In the genomic region with DNA sequence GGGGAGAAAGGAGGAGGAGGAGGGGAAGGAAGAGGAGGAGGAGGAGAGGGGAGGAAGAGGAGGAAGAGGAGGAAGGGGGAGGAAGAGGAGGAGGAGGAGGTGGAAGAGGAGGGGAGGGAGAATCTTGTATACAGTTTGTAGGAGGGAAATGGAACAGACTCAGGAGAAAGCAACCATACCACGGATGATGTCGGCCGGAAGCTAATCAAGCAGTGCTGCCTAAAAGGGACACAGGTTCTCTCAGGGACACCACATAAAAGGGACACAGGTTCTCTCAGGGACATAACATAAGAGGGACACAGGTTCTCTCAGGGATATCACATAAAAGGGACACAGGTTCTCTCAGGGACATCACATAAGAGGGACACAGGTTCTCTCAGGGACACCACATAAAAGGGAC, we compare ENCODE assay signal across 23 mouse cellular contexts. TPM values are rescaled to one million over a fixed set of nuclear protein-coding genes. Genes with fewer than 3 reads are reported as not detected.
DNase-seq lines count a peak whose midpoint lies in the region; ATAC-seq and TF ChIP-seq lines count a peak whose summit lies in the region.
"Had no signal": no experiment of that assay in that cellular context is flagged by ENCODE, and none has a peak within 500 bp of the region (broad histone marks: within the 10 kb centered on the region; RNA-seq: fewer than 3 reads in every experiment).

No protein-coding gene starts in this region.

- no peak overlapping the region for H3K27ac ChIP-seq in forebrain, embryonic 10.5 days
- no peak overlapping the region for H3K27ac ChIP-seq in forebrain, postnatal 0 days (ENCODE audit: low read depth, low read length)
- H3K27ac ChIP-seq in midbrain, embryonic 11.5 days (ENCODE audit: low read depth, low read length), result no peak overlapping the region
- no peak overlapping the region for H3K27ac ChIP-seq in midbrain, embryonic 10.5 days (replicated peaks)
- H3K27ac ChIP-seq: embryonic facial prominence, embryonic 13.5 days; embryonic facial prominence, embryonic 15.5 days; forebrain, embryonic 13.5 days; forebrain, embryonic 15.5 days had no signal

- peaks cover 29% of the 10 kb centered on the region for H3K4me1 ChIP-seq in forebrain, embryonic 10.5 days
- H3K4me1 ChIP-seq in forebrain, postnatal 0 days (ENCODE audit: insufficient read depth), result peaks cover 8% of the 10 kb centered on the region
- H3K4me1 ChIP-seq in midbrain, embryonic 11.5 days (ENCODE audit: control insufficient read depth, insufficient read depth, low read length), result peaks cover 12% of the 10 kb centered on the region; the same call in 1 of the 2 replicates
- peaks cover 21% of the 10 kb centered on the region for H3K4me1 ChIP-seq in midbrain, embryonic 10.5 days

- 86% methylated on average over 3 of the region's 3 CpGs for WGBS in forebrain, embryonic 10.5 days
- WGBS in forebrain, postnatal 0 days, result 86% methylated on average over 3 of the region's 3 CpGs
- WGBS in midbrain, embryonic 11.5 days, result 80% methylated on average over 3 of the region's 3 CpGs
- 84% methylated on average over 3 of the region's 3 CpGs for WGBS in midbrain, embryonic 10.5 days

- no peak for DNase-seq in forebrain, embryonic 10.5 days (ENCODE audit: extremely low spot score, low spot score)
- DNase-seq in forebrain, postnatal 0 days, result no peak
- DNase-seq in midbrain, embryonic 11.5 days (ENCODE audit: low spot score, missing footprints), result peak; percentile 1
- DNase-seq in midbrain, embryonic 10.5 days (ENCODE audit: low spot score), result no peak
- no peak for DNase-seq in adrenal gland, postnatal 36 days
- DNase-seq: adrenal gland, adult 8-10 months; adrenal gland, postnatal 14 days; B cell, adult 2 months; cerebellum, adult 11 months; cerebellum, adult 18-20 months; cerebellum, adult 8-10 months; cerebellum, postnatal 10 days; cerebellum, postnatal 36 days; embryo, embryonic 11 days had no signal

- ATAC-seq in forebrain, postnatal 0 days, result no peak
- no peak for ATAC-seq in midbrain, embryonic 11.5 days (ENCODE audit: low FRiP score)
- ATAC-seq: activated CD4-positive, CD25-positive, alpha-beta regulatory T cell, adult 4 months; CD4-positive, CD25-positive, alpha-beta regulatory T cell, adult 4 months; forebrain, embryonic 13.5 days; Patski had no signal

- H3K27me3 ChIP-seq in forebrain, embryonic 10.5 days (ENCODE audit: poor library complexity, severe bottlenecking), result peaks cover 6% of the 10 kb centered on the region; the same call in 1 of the 2 replicates
- no peaks in the 10 kb centered on the region for H3K27me3 ChIP-seq in forebrain, postnatal 0 days (ENCODE audit: insufficient read depth, low read length)
- no peaks in the 10 kb centered on the region for H3K27me3 ChIP-seq in midbrain, embryonic 11.5 days (ENCODE audit: control insufficient read depth, insufficient read depth, low read length)
- peaks cover 4% of the 10 kb centered on the region; the same call in 1 of the 2 replicates for H3K27me3 ChIP-seq in midbrain, embryonic 10.5 days (ENCODE audit: low read depth, poor library complexity, severe bottlenecking)
- H3K27me3 ChIP-seq: CH12.LX; embryonic facial prominence, embryonic 13.5 days; embryonic facial prominence, embryonic 15.5 days; forebrain, embryonic 13.5 days; forebrain, embryonic 15.5 days; Patski had no signal

- H3K9ac ChIP-seq in forebrain, postnatal 0 days, result no peak overlapping the region
- H3K9ac ChIP-seq in midbrain, embryonic 11.5 days (ENCODE audit: low read length), result no peak overlapping the region
- H3K9ac ChIP-seq: embryonic facial prominence, embryonic 13.5 days; embryonic facial prominence, embryonic 15.5 days; forebrain, embryonic 15.5 days had no signal

- no peak overlapping the region for H3K4me2 ChIP-seq in forebrain, postnatal 0 days (ENCODE audit: low read depth)
- H3K4me2 ChIP-seq in midbrain, embryonic 11.5 days, result no peak overlapping the region

- peak overlapping the region; percentile 68; the same call in 1 of the 2 replicates for H3K4me3 ChIP-seq in forebrain, embryonic 10.5 days
- no peak overlapping the region for H3K4me3 ChIP-seq in forebrain, postnatal 0 days (ENCODE audit: low read depth, low read length)
- no peak overlapping the region for H3K4me3 ChIP-seq in midbrain, embryonic 11.5 days (ENCODE audit: low read depth, low read length)
- H3K4me3 ChIP-seq in midbrain, embryonic 10.5 days, result no peak overlapping the region
- H3K4me3 ChIP-seq: embryonic facial prominence, embryonic 13.5 days had no signal

- H3K9me3 ChIP-seq in forebrain, embryonic 10.5 days, result no peaks in the 10 kb centered on the region
- H3K9me3 ChIP-seq in forebrain, postnatal 0 days (ENCODE audit: low read length), result no peaks in the 10 kb centered on the region
- H3K9me3 ChIP-seq in midbrain, embryonic 11.5 days (ENCODE audit: control insufficient read depth, low read length), result no peaks in the 10 kb centered on the region
- no peaks in the 10 kb centered on the region for H3K9me3 ChIP-seq in midbrain, embryonic 10.5 days (replicated peaks)
- H3K9me3 ChIP-seq: embryonic facial prominence, embryonic 13.5 days; embryonic facial prominence, embryonic 15.5 days; forebrain, embryonic 13.5 days; forebrain, embryonic 15.5 days; G1E had no signal

- TF ChIP-seq CTCF in forebrain, postnatal 0 days (IDR thresholded peaks at IDR 0.05; ENCODE audit: low read depth), result no peak

- H3K36me3 ChIP-seq in forebrain, embryonic 10.5 days (replicated peaks), result peaks cover 44% of the 10 kb centered on the region
- H3K36me3 ChIP-seq in forebrain, postnatal 0 days (ENCODE audit: insufficient read depth), result peaks cover 29% of the 10 kb centered on the region
- peaks cover 4% of the 10 kb centered on the region; the same call in 1 of the 2 replicates for H3K36me3 ChIP-seq in midbrain, embryonic 11.5 days (ENCODE audit: control insufficient read depth, insufficient read depth, low read length)
- H3K36me3 ChIP-seq in midbrain, embryonic 10.5 days, result peaks cover 56% of the 10 kb centered on the region

RNA-seq across cellular contexts. Expression of a gene that starts 1.2 kb away (rescaled TPM):
- polyA plus RNA-seq in forebrain, embryonic 10.5 days (2016; fragmentation: Nextera tagmentation; extraction: Ambion mirVana), result 63.5 and 67.7 TPM in 2 replicates
- total RNA-seq in forebrain, postnatal 0 days (2014; rRNA removed), result 97.9 and 108 TPM in 2 replicates
- 23.2 and 38.2 TPM in 2 replicates for polyA plus RNA-seq in forebrain, postnatal 0 days (2015; fragmentation: Nextera tagmentation; extraction: Ambion mirVana)
- 28.7 and 30.1 TPM in 2 replicates for polyA plus RNA-seq in midbrain, embryonic 11.5 days (2014; fragmentation: Nextera tagmentation; extraction: Ambion mirVana)
- polyA plus RNA-seq in midbrain, embryonic 10.5 days (2016; fragmentation: Nextera tagmentation; extraction: Ambion mirVana), result 58.9 and 71.0 TPM in 2 replicates
- 10 to 100 TPM; 38.4 to 41.6 TPM for total RNA-seq in adrenal gland, postnatal 36 days (2021)

RNA-seq across cellular contexts. Expression of a gene that starts 29.4 kb away (rescaled TPM):
- 51.7 and 57.1 TPM in 2 replicates for polyA plus RNA-seq in forebrain, embryonic 10.5 days (2016; fragmentation: Nextera tagmentation; extraction: Ambion mirVana)
- 62.8 and 65.6 TPM in 2 replicates for total RNA-seq in forebrain, postnatal 0 days (2014; rRNA removed)
- polyA plus RNA-seq in forebrain, postnatal 0 days (2015; fragmentation: Nextera tagmentation; extraction: Ambion mirVana), result 92.8 and 104 TPM in 2 replicates
- 48.6 and 55.6 TPM in 2 replicates for polyA plus RNA-seq in midbrain, embryonic 11.5 days (2014; fragmentation: Nextera tagmentation; extraction: Ambion mirVana)
- polyA plus RNA-seq in midbrain, embryonic 10.5 days (2016; fragmentation: Nextera tagmentation; extraction: Ambion mirVana), result 57.2 and 60.8 TPM in 2 replicates
- total RNA-seq in adrenal gland, postnatal 36 days (2021), result 10 to 100 TPM; 20.0 to 28.5 TPM

RNA-seq across cellular contexts. Expression of a gene that starts 29.6 kb away (rescaled TPM):
- 19.8 and 19.9 TPM in 2 replicates for polyA plus RNA-seq in forebrain, embryonic 10.5 days (2016; fragmentation: Nextera tagmentation; extraction: Ambion mirVana)
- 89.4 and 108 TPM in 2 replicates for total RNA-seq in forebrain, postnatal 0 days (2014; rRNA removed)
- 43.8 and 58.2 TPM in 2 replicates for polyA plus RNA-seq in forebrain, postnatal 0 days (2015; fragmentation: Nextera tagmentation; extraction: Ambion mirVana)
- polyA plus RNA-seq in midbrain, embryonic 11.5 days (2014; fragmentation: Nextera tagmentation; extraction: Ambion mirVana), result 32.8 and 36.1 TPM in 2 replicates
- polyA plus RNA-seq in midbrain, embryonic 10.5 days (2016; fragmentation: Nextera tagmentation; extraction: Ambion mirVana), result 21.2 and 26.3 TPM in 2 replicates
- total RNA-seq in adrenal gland, postnatal 36 days (2021), result 100 to 1,000 TPM; 170 to 228 TPM

RNA-seq across cellular contexts. Expression of a gene that starts 30.5 kb away (rescaled TPM):
- 112 and 114 TPM in 2 replicates for polyA plus RNA-seq in forebrain, embryonic 10.5 days (2016; fragmentation: Nextera tagmentation; extraction: Ambion mirVana)
- total RNA-seq in forebrain, postnatal 0 days (2014; rRNA removed), result 56.7 and 67.8 TPM in 2 replicates
- polyA plus RNA-seq in forebrain, postnatal 0 days (2015; fragmentation: Nextera tagmentation; extraction: Ambion mirVana), result 60.7 and 63.6 TPM in 2 replicates
- 96.3 and 97.0 TPM in 2 replicates for polyA plus RNA-seq in midbrain, embryonic 11.5 days (2014; fragmentation: Nextera tagmentation; extraction: Ambion mirVana)
- 113 TPM in 2 replicates for polyA plus RNA-seq in midbrain, embryonic 10.5 days (2016; fragmentation: Nextera tagmentation; extraction: Ambion mirVana)
- 100 to 1,000 TPM in 1 of 2 experiments, 10 to 100 TPM in 1; 95.9 to 107 TPM for total RNA-seq in adrenal gland, postnatal 36 days (2021)

RNA-seq across cellular contexts. Expression of a gene that starts 38.3 kb away (rescaled TPM):
- polyA plus RNA-seq in forebrain, embryonic 10.5 days (2016; fragmentation: Nextera tagmentation; extraction: Ambion mirVana), result 1.7 TPM in 2 replicates
- 4.2 and 5.0 TPM in 2 replicates for total RNA-seq in forebrain, postnatal 0 days (2014; rRNA removed)
- polyA plus RNA-seq in forebrain, postnatal 0 days (2015; fragmentation: Nextera tagmentation; extraction: Ambion mirVana), result 1.2 and 1.9 TPM in 2 replicates
- 1.3 TPM in 2 replicates for polyA plus RNA-seq in midbrain, embryonic 11.5 days (2014; fragmentation: Nextera tagmentation; extraction: Ambion mirVana)
- polyA plus RNA-seq in midbrain, embryonic 10.5 days (2016; fragmentation: Nextera tagmentation; extraction: Ambion mirVana), result 1.4 and 1.8 TPM in 2 replicates
- 10 to 100 TPM in 1 of 2 experiments, 1 to 10 TPM in 1; 9.3 to 11.7 TPM for total RNA-seq in adrenal gland, postnatal 36 days (2021)
- polyA plus RNA-seq: G1E had no signal
